Mouse (Mus musculus) MEL (cell line): ENCODE measurements around the gene Vwa3b. TPM values are rescaled to one million over a fixed set of nuclear protein-coding genes. Genes with fewer than 3 reads are reported as not detected.

Experiments used
- DNase-seq: peaks from one replicate; pipeline ENCODE4 v3.0.0; 2011; ENCODE audit warnings: low read depth, low spot score
- H3K27ac ChIP-seq: 2 replicates; pipeline ENCODE4 v1.5.1; 2012; ENCODE audit warnings: low read depth, mild to moderate bottlenecking, control low read depth, low read length, moderate library complexity; ENCODE audit not compliant: control insufficient read depth
- H3K27me3 ChIP-seq, 2 experiments: fragments of 150-350 bp in 1 of 2; sonication (generic) in 1 of 2; 2 replicates each; pipeline ENCODE4 v1.6.1; 2012; ENCODE audit warnings: low read length in 2 of 2, mild to moderate bottlenecking in 2 of 2, improper control_type of control experiment in 1 of 2, moderate library complexity in 1 of 2; ENCODE audit not compliant: insufficient read depth in 2 of 2, control insufficient read depth in 1 of 2
- H3K36me3 ChIP-seq, 2 experiments: 2 replicates each; pipeline ENCODE4 v1.6.1; 2012 to 2014; ENCODE audit warnings: low read length in 2 of 2, improper control_type of control experiment in 1 of 2, inconsistent platforms in 1 of 2, mild to moderate bottlenecking in 1 of 2; ENCODE audit not compliant: insufficient read depth in 2 of 2, control insufficient read depth in 1 of 2
- H3K4me1 ChIP-seq, 2 experiments: fragments of 150-350 bp in 1 of 2; sonication (generic) in 1 of 2; 2 replicates each; pipeline ENCODE4 v1.6.1; 2012; ENCODE audit warnings: low read length in 2 of 2, improper control_type of control experiment in 1 of 2, mild to moderate bottlenecking in 1 of 2; ENCODE audit not compliant: insufficient read depth in 2 of 2, control insufficient read depth in 1 of 2
- H3K4me3 ChIP-seq, 2 experiments: fragments of 150-350 bp in 1 of 2; sonication (generic) in 1 of 2; 2 replicates each; pipeline ENCODE4 v1.5.1; 2012; ENCODE audit warnings: low read depth in 2 of 2, low read length in 2 of 2, mild to moderate bottlenecking in 2 of 2, moderate library complexity in 2 of 2, control low read depth in 1 of 2, improper control_type of control experiment in 1 of 2; ENCODE audit not compliant: control insufficient read depth in 1 of 2, insufficient read depth in 1 of 2
- H3K79me2 ChIP-seq: 2 replicates; pipeline ENCODE4 v1.6.1; 2012; ENCODE audit warnings: mild to moderate bottlenecking, low read length, moderate library complexity; ENCODE audit not compliant: control insufficient read depth, poor library complexity, insufficient read depth
- H3K9ac ChIP-seq: 2 replicates; pipeline ENCODE4 v1.6.1; 2012; ENCODE audit warnings: low read depth, mild to moderate bottlenecking, control low read depth, low read length, moderate library complexity; ENCODE audit not compliant: control insufficient read depth, poor library complexity, severe bottlenecking
- H3K9me3 ChIP-seq: fragments of 150-350 bp; sonication (generic); replicated peaks from 2 replicates; pipeline ENCODE4 v1.6.1; 2012; ENCODE audit warnings: mild to moderate bottlenecking, low read length, improper control_type of control experiment, moderate library complexity; ENCODE audit not compliant: insufficient read depth
- CHD1 ChIP-seq: IDR thresholded peaks from 2 replicates; pipeline ENCODE4 v1.6.1; 2012; ENCODE audit warnings: low read depth, mild to moderate bottlenecking, inconsistent platforms, low read length, improper control_type of control experiment
- CTCF ChIP-seq, 3 experiments: IDR thresholded peaks in 2 of 3; conservative IDR thresholded peaks in 1 of 3; 2 replicates each; pipeline ENCODE4 v1.5.1; 2011 to 2012; ENCODE audit warnings: low read length in 3 of 3, low read depth in 2 of 3, mild to moderate bottlenecking in 2 of 3, improper control_type of control experiment in 1 of 3, inconsistent platforms in 1 of 3, mixed read lengths in 1 of 3, moderate library complexity in 1 of 3; ENCODE audit not compliant: control insufficient read depth in 1 of 3, insufficient read depth in 1 of 3, poor library complexity in 1 of 3, severe bottlenecking in 1 of 3
- E2F4 ChIP-seq: IDR thresholded peaks from 2 replicates; pipeline ENCODE4 v1.6.1; 2011; ENCODE audit warnings: low read depth, low read length, improper control_type of control experiment, borderline replicate concordance
- GABPA ChIP-seq: IDR thresholded peaks from 2 replicates; pipeline ENCODE4 v1.6.1; 2012; ENCODE audit warnings: low read depth, mild to moderate bottlenecking, inconsistent platforms, low read length, improper control_type of control experiment, moderate library complexity
- JUND ChIP-seq: IDR thresholded peaks from 2 replicates; pipeline ENCODE4 v1.6.1; 2011; ENCODE audit warnings: low read depth, mild to moderate bottlenecking, improper control_type of control experiment, low read length
- KAT2A ChIP-seq: conservative IDR thresholded peaks from 2 replicates; pipeline ENCODE4 v1.6.1; 2012; ENCODE audit warnings: low read depth, low read length, improper control_type of control experiment, inconsistent platforms
- MAFK ChIP-seq: IDR thresholded peaks from 2 replicates; pipeline ENCODE4 v1.6.1; 2011; ENCODE audit warnings: low read depth, mild to moderate bottlenecking, low read length, improper control_type of control experiment, borderline replicate concordance
- MXI1 ChIP-seq: IDR thresholded peaks from 2 replicates; pipeline ENCODE4 v1.6.1; 2011; ENCODE audit warnings: mild to moderate bottlenecking, low read depth, low read length, improper control_type of control experiment
- MYC ChIP-seq: IDR thresholded peaks from 2 replicates; pipeline ENCODE4 v1.6.1; 2011; ENCODE audit warnings: low read depth, mild to moderate bottlenecking, low read length, improper control_type of control experiment, moderate library complexity
- NRF1 ChIP-seq: IDR thresholded peaks from 2 replicates; pipeline ENCODE4 v1.6.1; 2014; ENCODE audit warnings: low read depth, mild to moderate bottlenecking, inconsistent platforms, low read length, improper control_type of control experiment, moderate library complexity; ENCODE audit not compliant: poor library complexity, insufficient read depth, severe bottlenecking
- POLR2AphosphoS2 ChIP-seq: IDR thresholded peaks from 2 replicates; pipeline ENCODE4 v1.6.1; 2011; ENCODE audit warnings: low read length, improper control_type of control experiment
- RAD21 ChIP-seq: IDR thresholded peaks from 2 replicates; pipeline ENCODE4 v1.6.1; 2011; ENCODE audit warnings: mild to moderate bottlenecking, low read depth, low read length, improper control_type of control experiment
- SIN3A ChIP-seq: IDR thresholded peaks from 2 replicates; pipeline ENCODE4 v1.6.1; 2012; ENCODE audit warnings: low read length, improper control_type of control experiment, inconsistent platforms
- TBP ChIP-seq: IDR thresholded peaks from 2 replicates; pipeline ENCODE4 v1.8.0; 2011; ENCODE audit warnings: low read depth, low read length, improper control_type of control experiment
- USF2 ChIP-seq, 2 experiments: IDR thresholded peaks; 2 replicates each; pipeline ENCODE4 v1.6.1; 2011 to 2012; ENCODE audit warnings: improper control_type of control experiment in 2 of 2, low read length in 2 of 2, borderline replicate concordance in 1 of 2, inconsistent platforms in 1 of 2, low read depth in 1 of 2, mild to moderate bottlenecking in 1 of 2; ENCODE audit not compliant: insufficient read depth in 1 of 2
- ZNF384 ChIP-seq: IDR thresholded peaks from 2 replicates; pipeline ENCODE4 v1.6.1; 2012; ENCODE audit warnings: low read depth, mild to moderate bottlenecking, inconsistent platforms, low read length, improper control_type of control experiment
- polyA plus RNA-seq, 2 experiments: library from polyadenylated mRNA; stranded (reverse) in 1 of 2; unstranded in 1 of 2; fragments of >175 nt in 1 of 2; fragments of >200 nt in 1 of 2; gene quantifications; 2 replicates each; pipeline versions ENCODE4 v1.2.1 to v1.2.4; 2012; ENCODE audit warnings: low replicate concordance in 2 of 2, low read depth in 1 of 2; ENCODE audit not compliant: insufficient read length in 2 of 2, insufficient read depth in 1 of 2, missing spikeins in 1 of 2
- total RNA-seq: library from RNA; depleted of rRNA; stranded (reverse); fragments of 300-350 nt; gene quantifications from 2 replicates; pipeline ENCODE4 v1.2.3, GENCODE M21; 2012; rRNA removed

The Vwa3b gene
- total and polyA plus RNA-seq, 3 experiments, result not detected

DNA sequence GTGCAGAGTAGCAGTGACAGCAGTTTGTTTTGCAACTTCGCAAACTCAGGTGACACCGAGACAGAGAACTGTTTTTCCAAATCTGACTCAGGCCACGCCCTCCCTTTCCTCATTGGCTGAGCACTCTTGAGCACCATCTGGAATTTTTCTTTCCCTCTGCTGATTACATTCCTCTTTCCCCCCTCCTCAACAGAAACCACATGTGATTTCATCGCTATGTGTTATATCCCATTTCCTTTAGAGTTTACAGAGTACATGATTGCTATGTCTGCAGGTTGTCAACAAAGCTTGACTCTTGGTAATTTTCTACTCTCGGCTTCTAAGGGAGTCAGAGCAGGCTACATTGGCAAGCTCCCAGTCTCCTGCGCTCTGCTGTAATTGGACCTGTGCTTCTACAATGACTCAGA is 204.9 kb downstream of the Vwa3b start:
- TF ChIP-seq NRF1 (no peak), JUND (no peak), TBP (no peak), USF2 (IDR thresholded peaks at IDR 0.05; ENCODE audit: borderline replicate concordance in 1 of 2, insufficient read depth in 1 of 2, low read depth in 1 of 2, low read length in 2 of 2) (no peak), SIN3A (no peak), KAT2A (no peak), GABPA (no peak), RAD21 (no peak), ZNF384 (no peak), CHD1 (no peak), CTCF (IDR thresholded peaks at IDR 0.05 in 2 of 3, conservative IDR thresholded peaks at IDR 0.05 in 1 of 3; ENCODE audit: control insufficient read depth in 1 of 3, insufficient read depth in 1 of 3, low read depth in 2 of 3, low read length in 3 of 3, poor library complexity in 1 of 3, severe bottlenecking in 1 of 3) (no peak), E2F4 (no peak), POLR2AphosphoS2 (no peak), MXI1 (no peak), MYC (no peak), MAFK (no peak)
- H3K9me3 ChIP-seq, result no peaks in the 10 kb centered on the region
- H3K9ac ChIP-seq, result no peak overlapping the region
- H3K4me1 ChIP-seq, result peaks cover 0 to 5% of the 10 kb centered on the region in 2 experiments; a peak in 1 of 4 replicates
- no peaks in the 10 kb centered on the region for H3K27me3 ChIP-seq
- H3K27ac ChIP-seq, result no peak overlapping the region
- H3K4me3 ChIP-seq, result no peak overlapping the region
- no peaks in the 10 kb centered on the region for H3K36me3 ChIP-seq
- DNase-seq, result no peak
- H3K79me2 ChIP-seq, result no peaks in the 10 kb centered on the region

Other genes with a start within 250 kb of the Vwa3b start
- 11.4 and 12.7 TPM in 2 replicates for gene Tmem131, start 82.9 kb upstream of the Vwa3b start, total RNA-seq
- 100 to 1,000 TPM in 1 of 2 experiments, 10 to 100 TPM in 1; 48.8 to 196 TPM for gene Tmem131, start 82.9 kb upstream of the Vwa3b start, polyA plus RNA-seq
- gene Cnga3, start 187.8 kb downstream of the Vwa3b start, total RNA-seq, result 0.04 TPM in 1 of 2 replicates, not detected in the other
- not detected for gene Cnga3, start 187.8 kb downstream of the Vwa3b start, polyA plus RNA-seq